Mouse (Mus musculus) ES-E14 (cell line): ENCODE results near the gene Cdkn1a.

Experiments
- CHD2 ChIP-seq: IDR thresholded peaks from 2 replicates; pipeline ENCODE4 v1.6.1; 2014; ENCODE audit warnings: mild to moderate bottlenecking, low read depth, low read length, inconsistent platforms
- HCFC1 ChIP-seq: IDR thresholded peaks from 2 replicates; pipeline ENCODE4 v1.6.1; 2012; ENCODE audit warnings: low read length, inconsistent platforms, borderline replicate concordance; ENCODE audit not compliant: insufficient read depth
- ZC3H11A ChIP-seq: IDR thresholded peaks from 2 replicates; pipeline ENCODE4 v1.6.1; 2012; ENCODE audit warnings: low read depth, mild to moderate bottlenecking, inconsistent platforms, low read length, borderline replicate concordance
- ZNF384 ChIP-seq: IDR thresholded peaks from 2 replicates; pipeline ENCODE4 v1.6.1; 2012; ENCODE audit warnings: low read depth, low read length, inconsistent platforms

DNA sequence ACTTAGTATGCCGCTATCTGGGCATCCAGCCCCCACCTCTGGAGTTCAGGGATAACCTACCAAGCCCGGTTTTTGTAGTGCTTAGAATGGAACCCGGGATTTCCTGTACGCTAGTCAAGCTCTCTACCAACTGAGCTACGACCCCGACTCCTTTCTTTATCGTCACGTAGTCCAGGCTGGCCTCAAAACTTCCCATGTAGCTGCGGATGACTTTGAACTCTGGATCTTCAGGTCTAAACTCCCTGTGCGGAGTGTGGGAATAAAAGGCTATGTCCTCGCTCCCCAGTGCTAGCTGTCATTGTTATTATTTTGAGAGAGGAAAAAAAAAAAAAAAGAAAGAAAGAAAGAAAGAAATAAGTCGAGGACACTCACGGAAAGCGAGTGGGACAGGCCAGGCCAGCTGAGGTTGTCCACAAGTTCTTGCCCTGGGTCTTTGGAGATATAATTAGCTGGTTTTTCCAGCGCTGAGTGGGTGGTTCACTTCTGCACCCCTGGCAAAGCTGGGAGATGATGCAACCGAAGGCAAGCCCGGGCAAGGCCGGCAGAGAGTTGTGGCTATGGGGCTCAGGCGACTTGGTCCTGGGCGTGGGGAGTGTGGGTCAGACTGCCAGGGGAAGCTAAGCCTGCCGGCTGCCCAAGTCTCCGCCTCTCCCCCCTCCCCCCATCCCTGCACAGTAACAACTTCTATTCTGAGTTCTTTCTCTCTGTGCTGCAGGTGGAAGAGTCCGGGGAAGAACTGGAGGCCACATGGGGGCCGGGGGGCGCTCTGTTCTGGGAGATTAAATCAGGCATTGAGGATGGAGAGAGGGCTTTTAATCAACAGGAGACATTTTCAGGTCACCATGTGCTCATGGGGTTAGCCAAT lies 12.0 kb upstream of the Cdkn1a start:
- TF ChIP-seq HCFC1 = peak; percentile 50; the same call in 1 of the 2 replicates
- 0 out of 2 replicates have a peak, but pooled peaks have one; percentile 8 for TF ChIP-seq ZNF384
- TF ChIP-seq CHD2 = no peak
- no peak for TF ChIP-seq ZC3H11A
